Mouse (Mus musculus): ENCODE results near the gene Nup133.

Gene Nup133

DNA sequence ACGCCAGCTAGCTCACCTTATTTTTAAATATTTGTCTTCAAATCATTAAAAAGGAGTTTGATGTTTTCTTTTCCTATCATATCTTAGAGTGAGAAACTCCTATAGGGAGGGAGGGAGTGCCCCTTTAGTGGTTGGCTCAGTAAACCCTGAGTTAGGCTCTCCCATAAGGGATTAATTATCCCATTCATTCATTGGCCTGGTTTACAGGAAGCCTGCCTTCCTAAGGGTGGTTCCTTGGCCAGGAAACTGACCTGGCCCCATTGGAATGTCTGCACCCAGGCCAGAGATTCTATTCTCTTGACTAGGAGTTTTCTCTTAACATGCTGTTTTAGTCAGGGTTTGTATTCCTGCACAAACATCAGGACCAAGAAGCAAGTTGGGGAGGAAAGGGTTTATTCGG lies 61.1 kb downstream of the Nup133 start:
- no peak for DNase-seq (ENCODE audit: low spot score)

- no peak for DNase-seq (ENCODE audit: low spot score)
Observed at GRCm38 (mm10) chr8:123887163-123887562, 61.9 kb downstream of the Nup133 start.

GRCm38 (mm10) chr8:123884721-123885565 lies 64.1 kb downstream of the Nup133 start:
- no peak for DNase-seq (ENCODE audit: low spot score)

- no peak for DNase-seq (ENCODE audit: low spot score)
Observed at GRCm38 (mm10) chr8:123883094-123883493, 66.0 kb downstream of the Nup133 start.

- no peak for DNase-seq (ENCODE audit: low spot score)
Observed at GRCm38 (mm10) chr8:123882412-123882811, 66.7 kb downstream of the Nup133 start.

DNA sequence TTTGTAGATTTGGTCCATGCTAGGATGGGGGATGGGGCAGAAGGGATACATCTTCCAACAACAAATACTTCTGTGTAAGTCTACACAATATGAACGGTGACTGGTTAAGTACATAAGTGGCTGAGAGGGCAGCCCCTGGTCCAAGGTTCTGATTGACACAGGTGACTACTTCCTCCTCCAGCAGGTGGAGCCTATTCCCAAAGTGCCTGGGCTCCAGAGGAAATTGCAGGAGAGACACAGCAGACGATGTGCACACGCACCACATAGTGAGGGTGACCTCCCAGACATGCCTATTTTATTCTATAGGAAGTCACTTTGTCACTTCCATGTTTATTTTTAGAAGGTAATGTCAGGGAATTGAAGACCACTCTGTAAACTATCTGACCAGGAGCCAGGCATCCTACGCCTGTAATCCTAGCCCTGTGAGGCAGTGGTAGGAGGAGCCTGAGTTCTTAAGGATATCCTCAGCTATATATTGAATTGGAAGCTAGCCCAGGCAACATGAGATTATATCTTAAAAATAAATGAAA lies 68.2 kb downstream of the Nup133 start:
- no peak for DNase-seq (ENCODE audit: low spot score)

- no peak for DNase-seq (ENCODE audit: low spot score)
Observed at GRCm38 (mm10) chr8:123880271-123880670, 68.8 kb downstream of the Nup133 start.

DNA sequence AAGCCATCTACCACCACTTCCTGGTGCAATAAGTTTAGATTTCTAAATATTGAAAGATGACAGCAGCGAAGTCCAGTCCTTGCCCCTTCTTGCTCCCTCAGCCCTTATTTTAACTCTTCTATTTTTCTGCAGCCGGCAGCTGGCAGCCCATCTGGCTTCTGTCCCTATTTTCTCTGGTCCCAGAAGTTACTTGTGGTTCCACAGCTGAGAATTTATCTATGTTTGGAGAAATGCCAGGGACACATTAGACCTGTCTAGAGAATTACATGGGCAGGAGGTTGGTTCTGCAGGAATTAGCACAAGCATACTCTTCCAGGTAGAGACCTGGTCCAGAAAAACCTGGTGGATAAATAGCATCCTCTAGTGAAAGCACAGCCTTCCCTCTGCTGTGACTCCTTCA lies 71.2 kb downstream of the Nup133 start:
- DNase-seq (ENCODE audit: low spot score), result no peak

GRCm38 (mm10) chr8:123874324-123874723 lies 74.7 kb downstream of the Nup133 start:
- no peak for DNase-seq (ENCODE audit: low spot score)

DNA sequence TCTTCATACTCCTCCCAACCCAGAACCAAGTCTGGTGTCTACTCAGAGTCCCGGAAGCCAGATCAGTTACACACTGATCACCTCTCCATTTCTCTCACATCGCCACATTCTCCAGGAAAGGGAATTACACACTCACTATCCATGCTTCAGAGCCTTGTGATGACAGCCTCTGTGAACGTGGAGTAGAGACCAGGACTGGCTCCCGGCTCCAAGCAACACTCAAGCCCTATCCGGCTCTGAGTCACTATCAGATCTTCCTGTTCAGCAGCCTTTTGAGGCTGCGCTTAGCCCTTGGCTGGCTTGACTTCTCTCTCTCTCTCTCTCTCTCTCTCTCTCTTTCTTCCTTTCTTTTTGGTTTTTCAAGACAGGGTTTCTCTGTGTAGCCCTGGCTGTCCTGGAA lies 75.7 kb downstream of the Nup133 start:
- DNase-seq (ENCODE audit: low spot score), result no peak

GRCm38 (mm10) chr8:123872048-123872447 lies 77.0 kb downstream of the Nup133 start:
- DNase-seq (ENCODE audit: low spot score), result no peak

- no peak for DNase-seq (ENCODE audit: low spot score)
Observed at GRCm38 (mm10) chr8:123866971-123867370, 82.1 kb downstream of the Nup133 start.

- no peak for DNase-seq (ENCODE audit: low spot score)
Observed at GRCm38 (mm10) chr8:123865786-123866185, 83.3 kb downstream of the Nup133 start.

GRCm38 (mm10) chr8:123860386-123860785 lies 88.7 kb downstream of the Nup133 start:
- DNase-seq (ENCODE audit: low spot score), result no peak

DNA sequence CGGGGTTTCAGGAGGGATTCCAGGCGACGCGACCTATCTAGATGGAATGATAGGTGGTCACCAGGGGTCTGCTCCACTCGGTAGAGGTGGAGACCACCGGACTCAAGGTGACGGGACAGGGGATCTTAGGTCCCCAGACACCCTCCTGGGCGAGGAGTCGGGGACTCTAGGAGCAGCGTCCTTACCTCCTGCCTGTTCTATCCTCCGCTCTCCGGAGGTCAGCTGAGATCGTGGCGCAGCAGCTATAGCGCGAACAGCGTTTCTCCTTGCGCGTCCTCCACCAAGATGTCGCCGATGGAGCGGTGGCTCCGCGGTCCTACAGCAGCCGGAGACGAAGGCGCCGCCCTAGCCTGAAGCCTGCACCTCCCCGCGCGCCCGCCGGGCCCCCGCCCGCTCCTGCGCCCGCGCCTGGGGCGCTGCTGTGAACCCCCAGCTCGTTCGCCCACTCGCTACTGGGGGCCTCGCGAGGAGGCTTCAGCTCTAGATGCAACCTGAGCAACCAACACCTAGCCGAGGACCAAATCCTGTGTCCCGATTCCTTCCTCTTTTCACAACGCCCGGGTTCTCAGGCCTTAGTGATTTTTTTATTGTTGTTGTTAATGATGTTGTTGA lies 89.3 kb downstream of the Nup133 start, which contains the start of gene Ccsap:
TSS of gene Ccsap (minus strand) at position 562 of the 612 bp plus-strand sequence.
- DNase-seq (ENCODE audit: low spot score), result no peak

DNA sequence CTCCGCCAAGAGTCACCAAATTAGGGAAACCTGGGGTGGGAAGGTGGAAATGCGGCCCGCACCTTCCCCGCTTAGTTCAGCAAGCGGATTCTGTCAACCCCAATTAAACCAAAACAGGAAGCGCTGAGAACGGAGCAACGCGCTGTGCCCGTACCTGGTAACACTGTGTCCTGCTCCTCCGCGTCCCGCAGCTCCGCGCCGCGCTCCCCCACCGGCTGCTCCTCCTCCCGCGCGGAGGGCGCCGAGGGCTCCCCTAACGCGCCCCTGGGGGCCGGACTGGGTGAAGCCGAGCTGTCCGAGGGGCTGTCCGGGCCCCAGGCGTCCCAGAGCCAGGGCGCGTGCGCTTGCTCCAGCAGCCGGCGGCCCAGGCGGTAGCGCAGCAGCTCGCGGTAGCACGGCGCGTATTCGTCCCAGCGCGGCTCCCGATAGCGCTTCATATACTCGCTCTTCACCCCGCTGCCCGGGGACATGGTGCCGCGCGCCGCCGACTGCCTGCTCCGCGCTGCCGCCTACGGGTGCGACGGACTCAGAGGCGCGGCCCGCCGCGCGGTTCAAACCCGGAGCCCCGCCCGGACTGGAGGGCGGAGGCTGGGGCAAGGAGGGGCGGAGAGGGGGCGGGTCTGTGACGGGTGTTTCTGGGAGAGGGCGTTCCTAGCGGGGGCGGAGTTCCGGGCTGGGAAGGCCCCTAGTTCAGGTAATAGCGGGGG lies 90.0 kb downstream of the Nup133 start:
- DNase-seq (ENCODE audit: low spot score), result peak; percentile 98

GRCm38 (mm10) chr8:123858574-123858940 lies 90.5 kb downstream of the Nup133 start:
- no peak for DNase-seq (ENCODE audit: low spot score)

- no peak for DNase-seq (ENCODE audit: low spot score)
Observed at GRCm38 (mm10) chr8:123857361-123857760, 91.7 kb downstream of the Nup133 start.

DNA sequence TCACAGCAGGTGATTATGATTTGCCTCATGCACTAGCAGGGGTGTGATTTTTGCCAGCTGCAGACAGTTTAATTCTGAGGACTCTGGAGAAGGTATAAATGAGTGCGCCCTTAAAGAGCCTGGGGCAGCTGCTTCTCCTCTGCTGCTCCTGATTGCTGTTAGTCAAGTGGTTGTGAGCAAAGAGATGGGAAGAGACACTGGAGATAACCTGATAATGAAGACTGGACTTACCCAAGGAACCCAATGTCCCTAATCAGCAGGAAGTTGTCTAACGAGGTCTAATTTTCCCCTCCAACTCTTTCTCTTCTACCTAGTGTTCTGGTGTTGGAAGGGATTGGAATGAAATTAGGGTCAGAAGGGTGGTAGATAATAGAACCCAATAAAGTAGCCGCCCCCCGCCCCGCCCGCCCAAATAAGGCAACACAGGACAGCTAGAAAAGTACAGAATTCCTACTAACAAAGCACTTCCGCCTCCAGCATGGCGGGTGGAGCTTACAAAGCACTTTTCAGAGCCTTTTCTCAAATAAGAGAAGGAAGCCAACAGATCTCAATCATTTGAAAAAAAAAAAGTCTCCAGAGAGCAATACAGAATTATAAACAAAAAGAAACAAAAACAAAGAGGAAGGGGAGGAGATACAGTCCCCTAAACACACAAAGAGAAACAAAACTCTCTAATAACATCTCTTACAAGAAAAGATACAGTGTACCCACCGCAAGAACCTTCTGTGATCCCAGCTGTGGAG lies 94.2 kb downstream of the Nup133 start:
- no peak for DNase-seq (ENCODE audit: low spot score)

DNA sequence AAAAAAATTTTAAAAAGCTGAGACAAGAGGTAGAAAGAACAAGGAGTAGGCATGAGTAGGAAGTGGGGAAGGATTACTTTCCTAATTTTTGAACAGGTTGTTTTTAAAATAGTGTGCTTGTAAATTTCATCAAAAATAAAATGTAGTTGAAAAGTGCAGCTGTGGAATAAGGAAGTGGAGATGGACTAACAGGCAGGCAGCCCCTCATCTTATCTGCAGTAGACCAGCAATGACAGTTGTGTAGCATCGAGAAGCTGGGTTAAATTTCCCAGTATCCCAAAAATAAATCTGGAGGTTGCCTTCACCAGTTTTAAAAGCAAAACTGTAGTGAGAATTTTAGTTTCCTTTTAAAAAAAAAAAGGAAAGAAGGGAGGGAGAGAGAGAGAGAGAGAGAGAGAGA lies 94.8 kb downstream of the Nup133 start:
- DNase-seq (ENCODE audit: low spot score), result no peak

- DNase-seq (ENCODE audit: low spot score), result no peak
Observed at GRCm38 (mm10) chr8:123851590-123851989, 97.5 kb downstream of the Nup133 start.

DNA sequence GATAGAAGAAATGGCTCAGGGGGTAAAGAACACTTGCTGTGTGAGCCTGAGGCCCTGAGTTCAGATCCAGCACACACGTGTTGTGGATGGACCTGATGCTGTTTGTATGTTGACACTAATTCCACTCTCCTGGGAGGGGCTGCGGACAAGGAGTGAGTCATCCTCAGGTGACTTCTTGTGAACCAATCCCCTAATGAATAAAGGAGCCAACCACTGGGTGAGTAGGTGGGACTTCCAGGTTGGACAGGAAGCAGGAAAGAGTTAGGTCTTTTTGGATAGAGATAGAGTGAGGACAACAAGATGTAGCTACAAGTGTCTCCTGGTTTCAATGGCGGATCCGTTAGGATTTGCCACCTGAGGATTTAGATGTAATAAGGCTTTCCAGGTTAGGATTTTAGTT lies 99.7 kb downstream of the Nup133 start:
- no peak for DNase-seq (ENCODE audit: low spot score)
